Mouse (Mus musculus): ENCODE measurements around the gene Pkp4.

DNA sequence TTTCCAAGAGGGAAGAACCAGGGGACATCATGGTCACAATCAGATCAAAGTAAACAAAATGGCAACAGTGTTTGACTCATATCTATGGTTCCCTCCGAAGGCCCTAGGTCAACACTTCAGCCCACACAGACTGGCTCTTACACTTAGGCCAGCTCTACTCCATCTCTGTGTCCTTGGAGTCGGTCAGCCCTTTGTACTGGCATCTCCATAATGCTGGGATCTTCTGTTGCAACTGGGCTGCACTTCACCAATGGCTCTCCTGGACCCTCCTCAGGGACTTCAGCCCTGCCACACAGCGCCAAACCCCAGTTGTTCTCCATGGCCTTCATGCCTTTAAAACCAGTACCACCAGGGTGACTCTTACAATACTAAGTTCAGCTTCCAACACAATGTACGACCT, 206.5 kb downstream of the Pkp4 start:
- TF ChIP-seq CTCF (IDR thresholded peaks at IDR 0.05; ENCODE audit: low read depth, low read length) (no peak), POLR2A (IDR thresholded peaks at IDR 0.05; ENCODE audit: extremely low read depth, insufficient read depth, low read length) (no peak)

Measured in liver, adult 2 months (tissue).